9 mouse cellular contexts compared by ENCODE assay signal in genomic region chr17:44350201-44350948, GRCm38 (mm10).
DNase-seq lines count a peak whose midpoint lies in the region; ATAC-seq and TF ChIP-seq lines count a peak whose summit lies in the region.
"Had no signal": no experiment of that assay in that cellular context is flagged by ENCODE, and none has a peak within 500 bp of the region (broad histone marks: within the 10 kb centered on the region; RNA-seq: fewer than 3 reads in every experiment).

No protein-coding gene starts in this region.

- intact Hi-C loops in left cerebral cortex, postnatal 25 days (cut with DNase I): no loop called here
- intact Hi-C loops in heart, postnatal 10 days (cut with DNase I): no loop called here

- no peak for TF ChIP-seq RAD21 in CH12.LX (IDR thresholded peaks at IDR 0.05; ENCODE audit: low read depth, low read length)

- no peak overlapping the region for H3K9ac ChIP-seq in CH12.LX (ENCODE audit: insufficient read depth, low read depth)
- H3K9ac ChIP-seq in intestine, embryonic 16.5 days (ENCODE audit: low read depth, low read length): no peak overlapping the region
- no peak overlapping the region for H3K9ac ChIP-seq in liver, embryonic 15.5 days

- TF ChIP-seq EP300 in CH12.LX (IDR thresholded peaks at IDR 0.05; ENCODE audit: low read length): no peak

- H3K4me1 ChIP-seq in CH12.LX (ENCODE audit: control insufficient read depth in 1 of 2, insufficient read depth in 2 of 2): peaks cover 4 to 37% of the 10 kb centered on the region in 2 experiments; a peak in 3 of 4 replicates
- H3K4me1 ChIP-seq in intestine, embryonic 16.5 days (ENCODE audit: control insufficient read depth, insufficient read depth, low read length): no peaks in the 10 kb centered on the region
- H3K4me1 ChIP-seq in liver, embryonic 15.5 days (replicated peaks): no peaks in the 10 kb centered on the region

- no peak overlapping the region for H3K27ac ChIP-seq in CH12.LX (ENCODE audit: insufficient read depth, low read depth)
- H3K27ac ChIP-seq in intestine, embryonic 16.5 days (ENCODE audit: low read length): no peak overlapping the region
- H3K27ac ChIP-seq in liver, embryonic 15.5 days (replicated peaks): no peak overlapping the region

- WGBS in intestine, embryonic 16.5 days: 39% methylated on average over 20 of the region's 20 CpGs
- 35% methylated on average over 20 of the region's 20 CpGs for WGBS in liver, embryonic 15.5 days (ENCODE audit: insufficient replicate concordance)

- no peak overlapping the region for H3K4me3 ChIP-seq in CH12.LX (replicated peaks in 1 of 3; ENCODE audit: low read depth in 2 of 3, low read length in 2 of 3, poor library complexity in 1 of 3)
- H3K4me3 ChIP-seq in intestine, embryonic 16.5 days (ENCODE audit: low read length): peak overlapping the region; percentile 12
- no peak overlapping the region for H3K4me3 ChIP-seq in liver, embryonic 15.5 days (replicated peaks)

- peak overlapping the region; percentile 59 for H3K4me2 ChIP-seq in CH12.LX (ENCODE audit: insufficient read depth, low read depth, poor library complexity, severe bottlenecking)
- H3K4me2 ChIP-seq in intestine, embryonic 16.5 days (ENCODE audit: low read depth, low read length): peak overlapping the region; percentile 30
- H3K4me2 ChIP-seq in liver, embryonic 15.5 days: peak overlapping the region; percentile 37

- dilution Hi-C loops in CH12.LX (cut with MboI; ENCODE audit: extremely low pct_ligation_motif_present, extremely low pct_unique_long_range_greater_than_20kb, low sequenced_read_pairs): no loop called here

- H3K9me3 ChIP-seq in CH12.LX (replicated peaks; ENCODE audit: low read length): peaks cover 10% of the 10 kb centered on the region
- no peaks in the 10 kb centered on the region for H3K9me3 ChIP-seq in intestine, embryonic 16.5 days (ENCODE audit: control insufficient read depth, low read length)
- no peaks in the 10 kb centered on the region for H3K9me3 ChIP-seq in liver, embryonic 15.5 days (replicated peaks)

- H3K79me2 ChIP-seq in CH12.LX (replicated peaks; ENCODE audit: control insufficient read depth, extremely low read depth, insufficient read depth, poor library complexity, severe bottlenecking): no peaks in the 10 kb centered on the region

- DNase-seq in B cell, adult 2 months: peak; percentile 25 to 29
- peak; percentile 42 for DNase-seq in CH12.LX (ENCODE audit: extremely low read depth)
- DNase-seq in ovary, postnatal 36 days (ENCODE audit: low spot score): no peak
- DNase-seq in left cerebral cortex, postnatal 25 days (ENCODE audit: low spot score in 2 of 2): no peak
- DNase-seq in layer of hippocampus, adult 8-10 months (ENCODE audit: low spot score in 2 of 2): no peak
- DNase-seq in heart, postnatal 10 days: no peak
- DNase-seq: cerebellum, adult 11-12 months had no signal

- peaks cover 66% of the 10 kb centered on the region for H3K27me3 ChIP-seq in CH12.LX (replicated peaks)
- H3K27me3 ChIP-seq in intestine, embryonic 16.5 days (replicated peaks; ENCODE audit: control insufficient read depth, insufficient read depth, low read length): no peaks in the 10 kb centered on the region
- H3K27me3 ChIP-seq in liver, embryonic 15.5 days: no peaks in the 10 kb centered on the region

- TF ChIP-seq POLR2A in CH12.LX (IDR thresholded peaks at IDR 0.05; ENCODE audit: low read depth, low read length): no peak

- ATAC-seq in intestine, embryonic 16.5 days: peak; percentile 96
- ATAC-seq in liver, embryonic 15.5 days (ENCODE audit: insufficient read depth): no peak

- in situ Hi-C loops in CH12.LX (cut with MboI; ENCODE audit: low pct_ligation_motif_present, low pct_unique_long_range_greater_than_20kb, low sequenced_read_pairs): no loop called here

- H3K36me3 ChIP-seq in CH12.LX (replicated peaks in 1 of 2; ENCODE audit: control insufficient read depth in 1 of 2, insufficient read depth in 1 of 2, low read length in 1 of 2): no peaks in the 10 kb centered on the region
- H3K36me3 ChIP-seq in intestine, embryonic 16.5 days (ENCODE audit: control insufficient read depth, insufficient read depth, low read length): no peaks in the 10 kb centered on the region
- H3K36me3 ChIP-seq in liver, embryonic 15.5 days (replicated peaks): no peaks in the 10 kb centered on the region

- TF ChIP-seq CTCF in CH12.LX (conservative IDR thresholded peaks at IDR 0.05 in 1 of 2, IDR thresholded peaks at IDR 0.05 in 1 of 2; ENCODE audit: low read depth in 2 of 2, low read length in 2 of 2): no peak

TF ChIP-seq in CH12.LX, 34 proteins besides CTCF, POLR2A, EP300 and RAD21:
- TF ChIP-seq USF1 (IDR thresholded peaks at IDR 0.05; ENCODE audit: low read depth, low read length): peak; percentile 75
- TF ChIP-seq SIN3A (IDR thresholded peaks at IDR 0.05; ENCODE audit: low read length): peak; percentile 20; the same call in 1 of the 2 replicates
- TF ChIP-seq MXI1 (IDR thresholded peaks at IDR 0.05; ENCODE audit: low read depth, low read length): peak; percentile 65; the same call in 1 of the 2 replicates
- no peak for TF ChIP-seq ELF1 (IDR thresholded peaks at IDR 0.05; ENCODE audit: low read depth, low read length)
- no peak for TF ChIP-seq MYC (IDR thresholded peaks at IDR 0.05; ENCODE audit: low read depth, low read length)
- no peak for TF ChIP-seq MAZ (IDR thresholded peaks at IDR 0.05; ENCODE audit: low read depth, low read length)
- TF ChIP-seq USF2 (conservative IDR thresholded peaks at IDR 0.05; ENCODE audit: low read depth, low read length): peak; percentile 78
- no peak for TF ChIP-seq JUN (IDR thresholded peaks at IDR 0.05; ENCODE audit: insufficient read depth, low read depth, low read length)
- TF ChIP-seq UBTF (IDR thresholded peaks at IDR 0.05; ENCODE audit: low read depth, low read length): no peak
- no peak for TF ChIP-seq NRF1 (IDR thresholded peaks at IDR 0.05; ENCODE audit: low read depth, low read length)
- TF ChIP-seq ZNF384 (IDR thresholded peaks at IDR 0.05; ENCODE audit: low read depth, low read length): no peak
- no peak for TF ChIP-seq TBP (conservative IDR thresholded peaks at IDR 0.05; ENCODE audit: low read depth, low read length)
- TF ChIP-seq E2F4 (IDR thresholded peaks at IDR 0.05; ENCODE audit: insufficient replicate concordance, low read depth, low read length): no peak
- no peak for TF ChIP-seq ZC3H11A (IDR thresholded peaks at IDR 0.05; ENCODE audit: low read depth, low read length)
- TF ChIP-seq MEF2A (IDR thresholded peaks at IDR 0.05; ENCODE audit: borderline replicate concordance, low read depth, low read length): no peak
- TF ChIP-seq MAFK (IDR thresholded peaks at IDR 0.05; ENCODE audit: insufficient replicate concordance, low read length): no peak
- no peak for TF ChIP-seq ZMIZ1 (IDR thresholded peaks at IDR 0.05; ENCODE audit: low read depth, low read length)
- TF ChIP-seq IRF4 (IDR thresholded peaks at IDR 0.05; ENCODE audit: low read depth, low read length): no peak
- peak; percentile 74 for TF ChIP-seq BHLHE40 (IDR thresholded peaks at IDR 0.05; ENCODE audit: low read depth, low read length)
- TF ChIP-seq KAT2A (IDR thresholded peaks at IDR 0.05; ENCODE audit: insufficient replicate concordance, low read length): no peak
- no peak for TF ChIP-seq PAX5 (IDR thresholded peaks at IDR 0.05; ENCODE audit: low read length)
- TF ChIP-seq MAX (IDR thresholded peaks at IDR 0.05; ENCODE audit: low read length): peak; percentile 53; the same call in 1 of the 2 replicates
- no peak for TF ChIP-seq JUND (conservative IDR thresholded peaks at IDR 0.05; ENCODE audit: low read depth, low read length)
- no peak for TF ChIP-seq ZKSCAN1 (IDR thresholded peaks at IDR 0.05; ENCODE audit: borderline replicate concordance, low read depth, low read length)
- no peak for TF ChIP-seq TCF12 (IDR thresholded peaks at IDR 0.05; ENCODE audit: low read depth, low read length)
- no peak for TF ChIP-seq ETS1 (conservative IDR thresholded peaks at IDR 0.05; ENCODE audit: low read depth, low read length)
- no peak for TF ChIP-seq RCOR1 (conservative IDR thresholded peaks at IDR 0.05; ENCODE audit: low read depth, low read length)
- TF ChIP-seq POLR2AphosphoS2 (IDR thresholded peaks at IDR 0.05; ENCODE audit: low read depth, low read length): no peak
- no peak for TF ChIP-seq CHD1 (IDR thresholded peaks at IDR 0.05; ENCODE audit: low read depth, low read length)
- no peak for TF ChIP-seq HCFC1 (IDR thresholded peaks at IDR 0.05; ENCODE audit: low read depth, low read length)
- no peak for TF ChIP-seq CHD2 (IDR thresholded peaks at IDR 0.05; ENCODE audit: low read length)
- no peak for TF ChIP-seq NELFE (IDR thresholded peaks at IDR 0.05; ENCODE audit: low read depth, low read length)
- no peak for TF ChIP-seq GABPA (IDR thresholded peaks at IDR 0.05; ENCODE audit: insufficient replicate concordance, low read depth, low read length)
- no peak for TF ChIP-seq SMC3 (IDR thresholded peaks at IDR 0.05; ENCODE audit: low read depth, low read length)

Comparison
In these comparisons a context has a peak if more than half of its experiments do, and no peak if none do; other contexts are left out.
1. DNase-seq: peak in B cell, adult 2 months (2 of 2) and CH12.LX (single experiment); none in ovary, postnatal 36 days (single experiment), left cerebral cortex, postnatal 25 days (0 of 2), layer of hippocampus, adult 8-10 months (0 of 2) and heart, postnatal 10 days (0 of 2).
2. Peak in every context shown above with its lines, with median percentiles within 50 percentile points of each other: H3K4me2 ChIP-seq.